Mouse (Mus musculus): ENCODE measurements around the gene Dpm1.

- TF ChIP-seq CTCF (IDR thresholded peaks at IDR 0.05; ENCODE audit: low read depth), result no peak
- no peak for TF ChIP-seq EP300 (IDR thresholded peaks at IDR 0.05; ENCODE audit: low read depth)
Observed at GRCm38 (mm10) chr2:168191856-168192255, 38.5 kb downstream of the Dpm1 start.

Data from heart, postnatal 0 days (tissue).